23 mouse cellular contexts compared by ENCODE assay signal in genomic region chr12:47670457-47670856, GRCm38 (mm10).
DNase-seq lines count a peak whose midpoint lies in the region; ATAC-seq and TF ChIP-seq lines count a peak whose summit lies in the region.
"Had no signal": no experiment of that assay in that cellular context is flagged by ENCODE, and none has a peak within 500 bp of the region (broad histone marks: within the 10 kb centered on the region; RNA-seq: fewer than 3 reads in every experiment).

No protein-coding gene starts in this region.

- TF ChIP-seq POLR2A in brain, embryonic 14.5 days (IDR thresholded peaks at IDR 0.05; ENCODE audit: borderline replicate concordance, extremely low read depth, insufficient read depth, insufficient read length, poor library complexity, severe bottlenecking), result no peak

- WGBS in forebrain, embryonic 15.5 days, result 40% methylated on average over 3 of the region's 3 CpGs
- WGBS in forebrain, embryonic 11.5 days, result 76% methylated on average over 3 of the region's 3 CpGs
- 37% methylated on average over 3 of the region's 3 CpGs for WGBS in forebrain, postnatal 0 days
- 49% methylated on average over 3 of the region's 3 CpGs for WGBS in liver, embryonic 12.5 days (ENCODE audit: insufficient replicate concordance)

- ATAC-seq in forebrain, embryonic 15.5 days (replicated peaks), result peak; percentile 38; the same call in 1 of the 2 replicates
- ATAC-seq in forebrain, embryonic 11.5 days (replicated peaks; ENCODE audit: low FRiP score), result no peak
- peak; percentile 67; the same call in 1 of the 2 replicates for ATAC-seq in forebrain, postnatal 0 days
- no peak for ATAC-seq in liver, embryonic 12.5 days
- ATAC-seq: CD4-positive, CD25-positive, alpha-beta regulatory T cell, adult 4 months; intestine, postnatal 0 days had no signal

- DNase-seq in forebrain, embryonic 11.5 days (ENCODE audit: low spot score), result no peak
- DNase-seq in brain, adult 2 months (ENCODE audit: low read depth, low spot score), result peak; percentile 36
- DNase-seq in brain, embryonic 14.5 days (ENCODE audit: low read depth), result peak; percentile 69
- peak; percentile 29 for DNase-seq in forebrain, postnatal 0 days
- DNase-seq in heart, adult 8-10 months (ENCODE audit: low spot score), result no peak
- DNase-seq: adrenal gland, adult 2 months; adrenal gland, postnatal 14 days; cerebellum, adult 11 months; cerebellum, adult 2 months; cerebellum, adult 9-11 months; cerebellum, postnatal 25 days; gastrocnemius, postnatal 36 days; heart, adult 2 months; kidney, adult 2 months had no signal

- H3K9me3 ChIP-seq in forebrain, embryonic 15.5 days, result no peaks in the 10 kb centered on the region
- H3K9me3 ChIP-seq in forebrain, embryonic 11.5 days (ENCODE audit: control insufficient read depth, low read length), result no peaks in the 10 kb centered on the region
- no peaks in the 10 kb centered on the region for H3K9me3 ChIP-seq in forebrain, postnatal 0 days (ENCODE audit: low read length)
- no peaks in the 10 kb centered on the region for H3K9me3 ChIP-seq in liver, embryonic 12.5 days (replicated peaks)
- H3K9me3 ChIP-seq: embryonic facial prominence, embryonic 12.5 days; embryonic facial prominence, embryonic 15.5 days; hindbrain, embryonic 12.5 days; hindbrain, embryonic 15.5 days had no signal

- H3K36me3 ChIP-seq in forebrain, embryonic 15.5 days, result no peaks in the 10 kb centered on the region
- H3K36me3 ChIP-seq in forebrain, embryonic 11.5 days (ENCODE audit: control insufficient read depth, insufficient read depth, low read length), result no peaks in the 10 kb centered on the region
- no peaks in the 10 kb centered on the region for H3K36me3 ChIP-seq in forebrain, postnatal 0 days (ENCODE audit: insufficient read depth)
- no peaks in the 10 kb centered on the region for H3K36me3 ChIP-seq in liver, embryonic 12.5 days
- H3K36me3 ChIP-seq: embryonic facial prominence, embryonic 12.5 days; embryonic facial prominence, embryonic 15.5 days; hindbrain, embryonic 12.5 days; hindbrain, embryonic 15.5 days had no signal

- no peak for TF ChIP-seq CTCF in brain, embryonic 14.5 days (IDR thresholded peaks at IDR 0.05; ENCODE audit: borderline replicate concordance, extremely low read depth, insufficient read depth, insufficient read length)
- TF ChIP-seq CTCF in forebrain, postnatal 0 days (IDR thresholded peaks at IDR 0.05; ENCODE audit: low read depth), result no peak

- H3K4me3 ChIP-seq in forebrain, embryonic 15.5 days, result no peak overlapping the region
- H3K4me3 ChIP-seq in forebrain, embryonic 11.5 days (ENCODE audit: low read depth, low read length), result no peak overlapping the region
- no peak overlapping the region for H3K4me3 ChIP-seq in forebrain, postnatal 0 days (ENCODE audit: low read depth, low read length)
- H3K4me3 ChIP-seq in liver, embryonic 12.5 days, result no peak overlapping the region
- H3K4me3 ChIP-seq: embryonic facial prominence, embryonic 12.5 days; embryonic facial prominence, embryonic 15.5 days; heart, adult 2 months; hindbrain, embryonic 12.5 days; hindbrain, embryonic 15.5 days had no signal

- H3K4me2 ChIP-seq in forebrain, embryonic 15.5 days (replicated peaks), result no peak overlapping the region
- no peak overlapping the region for H3K4me2 ChIP-seq in forebrain, embryonic 11.5 days (ENCODE audit: low read depth, low read length, severe bottlenecking)
- H3K4me2 ChIP-seq in forebrain, postnatal 0 days (ENCODE audit: low read depth), result no peak overlapping the region
- no peak overlapping the region for H3K4me2 ChIP-seq in liver, embryonic 12.5 days
- H3K4me2 ChIP-seq: embryonic facial prominence, embryonic 12.5 days; embryonic facial prominence, embryonic 15.5 days; heart, embryonic 11.5 days; hindbrain, embryonic 12.5 days; hindbrain, embryonic 15.5 days had no signal

- H3K27ac ChIP-seq in forebrain, embryonic 15.5 days (replicated peaks), result no peak overlapping the region
- no peak overlapping the region for H3K27ac ChIP-seq in forebrain, embryonic 11.5 days (ENCODE audit: low read depth, low read length)
- no peak overlapping the region for H3K27ac ChIP-seq in forebrain, postnatal 0 days (ENCODE audit: low read depth, low read length)
- H3K27ac ChIP-seq in liver, embryonic 12.5 days, result no peak overlapping the region
- H3K27ac ChIP-seq: embryonic facial prominence, embryonic 12.5 days; embryonic facial prominence, embryonic 15.5 days; heart, adult 2 months; hindbrain, embryonic 12.5 days; hindbrain, embryonic 15.5 days had no signal

- no peaks in the 10 kb centered on the region for H3K4me1 ChIP-seq in forebrain, embryonic 15.5 days
- no peaks in the 10 kb centered on the region for H3K4me1 ChIP-seq in forebrain, embryonic 11.5 days (replicated peaks; ENCODE audit: control insufficient read depth, insufficient read depth, low read length)
- no peaks in the 10 kb centered on the region for H3K4me1 ChIP-seq in forebrain, postnatal 0 days (ENCODE audit: insufficient read depth)
- no peaks in the 10 kb centered on the region for H3K4me1 ChIP-seq in liver, embryonic 12.5 days
- H3K4me1 ChIP-seq: embryonic facial prominence, embryonic 12.5 days; embryonic facial prominence, embryonic 15.5 days; hindbrain, embryonic 12.5 days; hindbrain, embryonic 15.5 days had no signal

- H3K27me3 ChIP-seq in forebrain, embryonic 15.5 days, result no peaks in the 10 kb centered on the region
- H3K27me3 ChIP-seq in forebrain, embryonic 11.5 days (ENCODE audit: control insufficient read depth, insufficient read depth, low read length), result no peaks in the 10 kb centered on the region
- H3K27me3 ChIP-seq in forebrain, postnatal 0 days (ENCODE audit: insufficient read depth, low read length), result no peaks in the 10 kb centered on the region
- no peaks in the 10 kb centered on the region for H3K27me3 ChIP-seq in liver, embryonic 12.5 days (replicated peaks)
- H3K27me3 ChIP-seq: embryonic facial prominence, embryonic 12.5 days; embryonic facial prominence, embryonic 15.5 days; hindbrain, embryonic 12.5 days; hindbrain, embryonic 15.5 days had no signal

- no peak overlapping the region for H3K9ac ChIP-seq in forebrain, embryonic 15.5 days (replicated peaks)
- H3K9ac ChIP-seq in forebrain, embryonic 11.5 days (ENCODE audit: low read length), result no peak overlapping the region
- H3K9ac ChIP-seq in forebrain, postnatal 0 days, result no peak overlapping the region
- H3K9ac ChIP-seq in liver, embryonic 12.5 days, result no peak overlapping the region
- H3K9ac ChIP-seq: embryonic facial prominence, embryonic 12.5 days; embryonic facial prominence, embryonic 15.5 days; hindbrain, embryonic 12.5 days; hindbrain, embryonic 15.5 days had no signal

Comparison
In these comparisons a context has a peak if more than half of its experiments do, and no peak if none do; other contexts are left out.
1. ATAC-seq: peak in forebrain, embryonic 15.5 days (single experiment) and forebrain, postnatal 0 days (single experiment); none in forebrain, embryonic 11.5 days (single experiment) and liver, embryonic 12.5 days (single experiment).
2. DNase-seq: peak in brain, adult 2 months (single experiment), brain, embryonic 14.5 days (single experiment) and forebrain, postnatal 0 days (single experiment); none in forebrain, embryonic 11.5 days (single experiment) and heart, adult 8-10 months (single experiment).